Mouse (Mus musculus): ENCODE measurements around the gene Csnk1g1. TPM values are rescaled to one million over a fixed set of nuclear protein-coding genes. Genes with fewer than 3 reads are reported as not detected.
A peak's percentile ranks its signal among the peaks of the same experiment; 100 is the strongest.

Gene Csnk1g1
- polyA plus RNA-seq, 1 experiment, result 6.8 TPM

DNA sequence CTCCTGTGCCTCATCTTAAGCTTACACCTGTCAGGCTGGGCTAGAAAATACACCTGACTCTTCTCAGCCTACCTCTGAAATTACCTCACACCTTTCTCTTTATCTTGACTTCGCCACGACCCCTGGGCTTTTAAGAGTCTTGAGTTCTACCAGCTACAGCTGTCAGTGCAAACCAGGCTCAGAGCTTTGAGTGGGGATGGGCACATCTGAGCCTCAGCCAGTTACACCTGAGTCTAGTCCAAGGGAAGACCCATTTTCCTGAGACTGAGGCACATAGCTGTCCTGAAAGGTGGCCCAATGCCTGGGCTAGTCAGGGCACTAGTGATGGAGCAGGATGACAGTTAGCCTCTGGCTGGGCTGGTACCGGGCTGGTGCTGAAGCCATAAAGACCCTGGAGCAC lies 158.1 kb downstream of the Csnk1g1 start:
- Histone ChIP-seq H3K4me3 (no peak overlapping the region), H3K36me3 (ENCODE audit: control insufficient read depth, insufficient read depth) (peaks cover 29% of the 10 kb centered on the region), H3ac (ENCODE audit: control insufficient read depth, insufficient read length) (no peak overlapping the region), H3K79me2 (ENCODE audit: control insufficient read depth, insufficient read depth) (peaks cover 2% of the 10 kb centered on the region), H3K4me2 (ENCODE audit: low read depth) (no peak overlapping the region), H3K27me3 (ENCODE audit: control insufficient read depth, insufficient read depth, insufficient read length) (no peaks in the 10 kb centered on the region)
- TF ChIP-seq POLR2AphosphoS2 (IDR thresholded peaks at IDR 0.05; ENCODE audit: insufficient read length, low read depth) (peak; percentile 14), E2F4 (IDR thresholded peaks at IDR 0.05; ENCODE audit: insufficient read depth) (no peak)

GRCm38 (mm10) chr9:66067542-66067941 lies 158.8 kb downstream of the Csnk1g1 start:
- TF ChIP-seq REST (IDR thresholded peaks at IDR 0.05; ENCODE audit: insufficient read depth, insufficient read length), result no peak
- peak; percentile 80 for TF ChIP-seq POLR2AphosphoS2 (IDR thresholded peaks at IDR 0.05; ENCODE audit: insufficient read length, low read depth)

GRCm38 (mm10) chr9:66068056-66068455 lies 159.3 kb downstream of the Csnk1g1 start:
- H3K79me2 ChIP-seq (ENCODE audit: control insufficient read depth, insufficient read depth), result no peaks in the 10 kb centered on the region
- H3K4me3 ChIP-seq, result no peak overlapping the region
- peaks cover 18% of the 10 kb centered on the region for H3K36me3 ChIP-seq (ENCODE audit: control insufficient read depth, insufficient read depth)
- TF ChIP-seq USF1 (IDR thresholded peaks at IDR 0.05; ENCODE audit: low read depth) (no peak), MAX (IDR thresholded peaks at IDR 0.05; ENCODE audit: low read depth) (no peak)
- no peaks in the 10 kb centered on the region for H3K27me3 ChIP-seq (ENCODE audit: control insufficient read depth, insufficient read depth, insufficient read length)
- no peak overlapping the region for H3K4me2 ChIP-seq (ENCODE audit: low read depth)
- no peak overlapping the region for H3ac ChIP-seq (ENCODE audit: control insufficient read depth, insufficient read length)

More at GRCm38 (mm10) chr9:66067542-66067941, 158.8 kb downstream of the Csnk1g1 start:
- no peak overlapping the region for H3K4me2 ChIP-seq (ENCODE audit: low read depth)
- H3K36me3 ChIP-seq (ENCODE audit: control insufficient read depth, insufficient read depth), result peaks cover 23% of the 10 kb centered on the region
- H3K79me2 ChIP-seq (ENCODE audit: control insufficient read depth, insufficient read depth), result no peaks in the 10 kb centered on the region
- H3K27me3 ChIP-seq (ENCODE audit: control insufficient read depth, insufficient read depth, insufficient read length), result no peaks in the 10 kb centered on the region
- H3ac ChIP-seq (ENCODE audit: control insufficient read depth, insufficient read length), result no peak overlapping the region
- H3K4me3 ChIP-seq, result no peak overlapping the region

DNA sequence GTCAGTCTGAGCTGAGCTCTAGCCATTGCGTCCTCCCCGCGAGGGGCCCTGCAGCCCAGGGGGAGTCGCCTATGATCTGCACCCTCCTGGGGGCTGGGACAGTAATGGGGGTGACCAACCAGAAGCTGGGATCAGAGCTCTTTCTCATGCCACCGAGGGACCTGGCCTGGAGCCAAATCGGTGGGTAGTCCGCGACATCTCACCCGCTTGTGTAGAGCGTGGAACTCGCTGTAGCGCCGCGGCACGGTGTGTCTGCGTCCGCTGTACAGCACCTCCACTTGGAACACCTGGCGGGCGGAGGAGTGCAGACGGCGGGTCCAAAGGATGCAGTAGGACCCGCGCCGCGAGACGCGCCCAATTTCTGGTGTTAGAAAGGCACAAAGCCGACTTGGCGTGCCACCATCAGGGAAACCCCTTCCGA lies 160.3 kb downstream of the Csnk1g1 start:
- peaks cover 9% of the 10 kb centered on the region for H3K36me3 ChIP-seq (ENCODE audit: control insufficient read depth, insufficient read depth)
- peak overlapping the region; percentile 80 for H3K4me2 ChIP-seq (ENCODE audit: low read depth)
- no peaks in the 10 kb centered on the region for H3K27me3 ChIP-seq (ENCODE audit: control insufficient read depth, insufficient read depth, insufficient read length)
- no peaks in the 10 kb centered on the region for H3K79me2 ChIP-seq (ENCODE audit: control insufficient read depth, insufficient read depth)
- TF ChIP-seq TCF3 (IDR thresholded peaks at IDR 0.05; ENCODE audit: insufficient read length, low read depth), result no peak
- TF ChIP-seq POLR2AphosphoS2 (IDR thresholded peaks at IDR 0.05; ENCODE audit: insufficient read length, low read depth), result no peak
- H3K4me3 ChIP-seq, result peak overlapping the region; percentile 17
- no peak overlapping the region for H3ac ChIP-seq (ENCODE audit: control insufficient read depth, insufficient read length)

DNA sequence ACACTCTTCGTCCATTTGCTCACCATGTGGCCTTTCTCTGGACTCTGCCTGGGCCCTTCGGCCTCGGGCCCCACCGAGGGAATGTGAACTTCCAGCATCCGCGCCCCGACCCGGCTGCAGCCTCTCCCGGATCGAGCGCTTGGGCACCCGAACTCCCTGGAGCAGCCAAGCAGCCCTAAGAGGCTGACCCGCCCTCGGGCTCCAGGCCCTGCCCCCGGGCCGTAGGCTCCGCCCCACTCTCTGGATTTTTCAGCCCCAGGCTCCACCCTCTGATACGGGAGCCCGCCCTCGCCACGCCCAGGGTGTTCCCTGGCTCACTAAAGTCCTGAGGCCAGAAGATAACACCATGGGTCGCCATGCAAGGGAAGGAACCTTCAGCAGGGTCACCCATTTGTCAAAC lies 160.9 kb downstream of the Csnk1g1 start, which contains the start of gene Snx22:
TSS of gene Snx22 (minus strand) at position 137 of the 400 bp plus-strand sequence.
- Histone ChIP-seq H3K4me3 (peak within 1 kb of the TSS; percentile 17), H3K27me3 (ENCODE audit: control insufficient read depth, insufficient read depth, insufficient read length) (no peaks in the 10 kb centered on the region), H3K36me3 (ENCODE audit: control insufficient read depth, insufficient read depth) (peaks cover 3% of the 10 kb centered on the region), H3K4me2 (ENCODE audit: low read depth) (peak within 1 kb of the TSS; percentile 80), H3K79me2 (ENCODE audit: control insufficient read depth, insufficient read depth) (no peaks in the 10 kb centered on the region), H3ac (ENCODE audit: control insufficient read depth, insufficient read length) (no peak within 1 kb of the TSS)
- TF ChIP-seq POLR2AphosphoS2 (IDR thresholded peaks at IDR 0.05; ENCODE audit: insufficient read length, low read depth) (no peak), MYOD1 (IDR thresholded peaks at IDR 0.05; ENCODE audit: control insufficient read depth in 1 of 3, insufficient read length in 2 of 3, low read depth in 2 of 3) (no peak), TCF3 (IDR thresholded peaks at IDR 0.05; ENCODE audit: insufficient read length, low read depth) (no peak), USF1 (IDR thresholded peaks at IDR 0.05; ENCODE audit: low read depth) (no peak), MYOG (IDR thresholded peaks at IDR 0.05; ENCODE audit: control insufficient read depth in 1 of 3, insufficient read depth in 1 of 3, insufficient read length in 2 of 3, low read depth in 2 of 3) (no peak), E2F4 (IDR thresholded peaks at IDR 0.05; ENCODE audit: insufficient read depth) (no peak), CEBPB (IDR thresholded peaks at IDR 0.05; ENCODE audit: insufficient read depth, poor library complexity, severe bottlenecking) (no peak), SRF (IDR thresholded peaks at IDR 0.05; ENCODE audit: control insufficient read depth, insufficient read length, low read depth) (no peak), MAX (IDR thresholded peaks at IDR 0.05; ENCODE audit: low read depth) (no peak), POLR2A (IDR thresholded peaks at IDR 0.05; ENCODE audit: insufficient read length, low read depth) (no peak), TCF12 (IDR thresholded peaks at IDR 0.05; ENCODE audit: insufficient read depth, poor library complexity, severe bottlenecking) (no peak), REST (IDR thresholded peaks at IDR 0.05; ENCODE audit: insufficient read depth, insufficient read length) (no peak)

DNA sequence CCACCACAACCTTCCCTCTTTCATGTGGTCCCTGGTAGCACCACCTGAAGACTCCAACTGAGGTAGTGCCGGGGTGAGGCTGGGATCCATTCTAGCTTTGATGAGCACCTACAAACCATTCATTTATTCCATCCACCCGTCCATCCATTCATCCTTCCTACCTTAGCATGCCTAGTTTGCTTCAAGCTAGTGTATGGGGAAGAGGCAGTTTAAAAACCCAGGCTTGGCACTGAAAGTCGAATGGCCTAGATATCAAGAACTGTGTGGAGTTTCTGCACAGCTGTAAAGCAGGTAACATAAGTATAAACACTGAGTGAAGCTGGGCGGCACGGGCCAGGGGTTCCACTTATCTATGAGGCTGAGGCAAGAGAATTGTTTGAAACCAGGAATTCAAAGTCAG lies 161.4 kb downstream of the Csnk1g1 start:
- H3K27me3 ChIP-seq (ENCODE audit: control insufficient read depth, insufficient read depth, insufficient read length), result no peaks in the 10 kb centered on the region
- no peak overlapping the region for H3ac ChIP-seq (ENCODE audit: control insufficient read depth, insufficient read length)
- no peaks in the 10 kb centered on the region for H3K79me2 ChIP-seq (ENCODE audit: control insufficient read depth, insufficient read depth)
- H3K4me2 ChIP-seq (ENCODE audit: low read depth), result no peak overlapping the region
- H3K36me3 ChIP-seq (ENCODE audit: control insufficient read depth, insufficient read depth), result peaks cover 3% of the 10 kb centered on the region
- no peak overlapping the region for H3K4me3 ChIP-seq
- TF ChIP-seq MYOG (IDR thresholded peaks at IDR 0.05; ENCODE audit: control insufficient read depth in 1 of 3, insufficient read depth in 1 of 3, insufficient read length in 2 of 3, low read depth in 2 of 3) (no peak), REST (IDR thresholded peaks at IDR 0.05; ENCODE audit: insufficient read depth, insufficient read length) (no peak), POLR2AphosphoS2 (IDR thresholded peaks at IDR 0.05; ENCODE audit: insufficient read length, low read depth) (no peak), MAX (IDR thresholded peaks at IDR 0.05; ENCODE audit: low read depth) (no peak), USF1 (IDR thresholded peaks at IDR 0.05; ENCODE audit: low read depth) (no peak), E2F4 (IDR thresholded peaks at IDR 0.05; ENCODE audit: insufficient read depth) (no peak), SRF (IDR thresholded peaks at IDR 0.05; ENCODE audit: control insufficient read depth, insufficient read length, low read depth) (no peak), CEBPB (IDR thresholded peaks at IDR 0.05; ENCODE audit: insufficient read depth, poor library complexity, severe bottlenecking) (no peak), MYOD1 (IDR thresholded peaks at IDR 0.05; ENCODE audit: control insufficient read depth in 1 of 3, insufficient read length in 2 of 3, low read depth in 2 of 3) (no peak), TCF3 (IDR thresholded peaks at IDR 0.05; ENCODE audit: insufficient read length, low read depth) (no peak), POLR2A (IDR thresholded peaks at IDR 0.05; ENCODE audit: insufficient read length, low read depth) (no peak), TCF12 (IDR thresholded peaks at IDR 0.05; ENCODE audit: insufficient read depth, poor library complexity, severe bottlenecking) (no peak)

Data from myocyte (in vitro differentiated cells).